Mouse (Mus musculus) bone marrow, adult 2 months (tissue): Measurements from ENCODE around the gene Chmp4b.

Experiments
- CTCF ChIP-seq: fragments of 200-500 bp; IDR thresholded peaks from 2 replicates; pipeline ENCODE4 v1.5.1; 2011; ENCODE audit warnings: low read length, control low read depth; ENCODE audit not compliant: control insufficient read depth, insufficient read depth
- POLR2A ChIP-seq: fragments of 200-500 bp; IDR thresholded peaks from 2 replicates; pipeline ENCODE4 v1.6.1; 2011; ENCODE audit warnings: low read depth, mild to moderate bottlenecking, control low read depth, low read length, borderline replicate concordance; ENCODE audit not compliant: control insufficient read depth

GRCm38 (mm10) chr2:154638521-154638920, 13.0 kb upstream of the Chmp4b start:
- TF ChIP-seq POLR2A (no peak), CTCF (no peak; the same call in 1 of the 2 replicates)
